Mouse (Mus musculus) ES-CJ7 (cell line): Measurements from ENCODE around the gene Ggps1.
"Not testable (repeated sequence)": the region's sequence is repeated elsewhere in the genome, so short reads cannot be mapped to it uniquely, and the experiment has no call there.

ENCODE experiments used
- DNase-seq: peaks from one replicate; pipeline ENCODE4 v3.0.0; 2011; ENCODE audit warnings: low read depth, low spot score

The Ggps1 gene

DNA sequence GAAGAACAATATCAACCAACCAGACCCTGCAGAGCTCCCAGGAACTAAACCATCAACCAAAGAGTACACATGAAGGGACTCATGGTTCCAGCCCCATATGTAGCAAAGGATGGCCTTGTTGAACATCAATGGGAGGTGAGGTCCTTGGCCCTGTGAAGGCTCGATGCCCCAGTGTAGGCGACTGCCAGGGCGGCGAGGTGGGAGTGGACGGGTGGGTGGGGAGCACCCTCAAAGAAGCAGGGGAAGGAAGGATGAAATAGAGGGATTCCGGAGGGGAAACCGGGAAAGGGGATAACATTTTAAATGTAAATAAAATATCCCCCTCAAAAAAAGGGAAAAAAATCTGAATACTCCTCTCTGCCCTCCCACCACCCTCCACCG, 24.4 kb downstream of the Ggps1 start:
- DNase-seq = no peak

- no peak for DNase-seq
Observed at GRCm38 (mm10) chr13:14035875-14036630, 27.2 kb downstream of the Ggps1 start.

- DNase-seq = not testable (repeated sequence)
Observed at GRCm38 (mm10) chr13:14035352-14035751, 27.9 kb downstream of the Ggps1 start.

GRCm38 (mm10) chr13:14034073-14034348, 29.3 kb downstream of the Ggps1 start:
- peak; percentile 33 for DNase-seq

DNA sequence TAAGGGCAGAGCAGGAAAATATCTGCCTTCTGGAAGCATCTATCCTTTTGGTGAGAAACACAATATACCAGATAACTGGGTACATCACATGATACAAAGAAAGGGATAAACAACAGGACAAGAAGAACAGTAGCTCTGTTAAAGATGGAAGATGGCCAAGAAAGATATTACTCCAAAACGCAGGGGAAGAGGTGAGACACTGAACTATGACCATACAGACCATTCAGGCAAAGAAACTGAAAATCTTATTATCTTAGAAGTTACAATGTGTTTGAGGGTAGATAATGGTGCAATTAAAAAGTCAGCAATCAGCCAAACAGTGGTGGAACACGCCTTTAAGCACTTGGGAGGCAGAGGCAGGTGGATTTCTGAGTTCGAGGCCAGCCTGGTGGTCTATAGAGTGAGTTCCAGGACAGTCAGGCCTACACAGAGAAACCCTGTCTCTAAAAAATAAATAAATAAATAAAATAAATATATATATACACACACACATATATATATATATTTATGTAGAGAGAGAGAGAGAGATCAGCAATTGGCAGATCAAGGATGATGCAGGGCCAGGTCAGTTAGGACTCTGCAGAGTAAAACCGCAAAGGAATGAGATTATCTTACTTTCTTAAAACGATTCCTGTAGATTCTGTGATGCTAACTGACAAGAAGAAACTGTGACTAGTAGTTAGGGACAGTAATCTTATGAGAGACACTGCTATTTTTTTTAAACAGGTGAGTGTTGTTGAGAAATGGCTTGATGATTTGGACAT, 29.8 kb downstream of the Ggps1 start:
- no peak for DNase-seq

GRCm38 (mm10) chr13:14026154-14026820, 37.0 kb downstream of the Ggps1 start:
- no peak for DNase-seq

- DNase-seq = no peak
Observed at GRCm38 (mm10) chr13:14025554-14025953, 37.7 kb downstream of the Ggps1 start.

GRCm38 (mm10) chr13:14021417-14021816, 41.9 kb downstream of the Ggps1 start:
- not testable (repeated sequence) for DNase-seq

GRCm38 (mm10) chr13:14018852-14019251, 44.4 kb downstream of the Ggps1 start:
- no peak for DNase-seq

DNA sequence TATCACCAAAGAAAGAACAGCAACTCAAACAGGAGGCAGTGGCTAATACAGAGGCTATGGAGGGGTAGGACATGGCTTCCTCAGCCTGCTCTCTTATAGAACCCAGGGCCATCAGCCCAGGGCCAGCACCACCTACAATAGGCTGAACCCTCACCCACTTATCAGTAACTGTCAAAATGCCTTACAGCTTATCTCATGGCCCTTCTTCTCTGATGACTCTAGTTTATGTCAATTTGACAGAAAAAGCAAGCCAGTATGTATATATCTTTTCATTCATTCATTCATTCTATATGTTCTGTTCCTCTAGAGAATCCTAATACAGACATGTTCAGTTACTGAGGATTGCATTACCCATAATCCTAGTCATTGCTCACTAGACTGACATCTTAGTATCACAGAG, 45.0 kb downstream of the Ggps1 start:
- no peak for DNase-seq

- DNase-seq = no peak
Observed at GRCm38 (mm10) chr13:14015609-14016008, 47.7 kb downstream of the Ggps1 start.

DNA sequence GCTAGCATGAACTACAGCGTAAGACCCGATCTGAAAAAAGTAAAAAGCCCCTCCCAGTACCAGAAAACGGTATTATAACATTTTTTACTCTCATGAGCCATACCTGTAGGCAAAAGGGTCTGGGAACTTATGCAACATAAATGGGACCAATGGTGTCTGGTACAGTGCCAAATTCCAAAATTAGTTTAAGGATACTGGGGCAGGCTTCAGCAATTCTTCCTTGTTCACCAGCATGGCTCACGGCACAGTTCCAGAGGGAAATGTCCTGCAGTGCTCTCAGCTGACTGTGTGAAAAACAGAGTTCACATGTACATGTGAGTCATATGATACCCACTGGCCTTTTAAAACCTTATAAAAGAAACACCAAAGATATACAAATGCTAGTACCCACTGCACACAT, 48.7 kb downstream of the Ggps1 start:
- no peak for DNase-seq

DNA sequence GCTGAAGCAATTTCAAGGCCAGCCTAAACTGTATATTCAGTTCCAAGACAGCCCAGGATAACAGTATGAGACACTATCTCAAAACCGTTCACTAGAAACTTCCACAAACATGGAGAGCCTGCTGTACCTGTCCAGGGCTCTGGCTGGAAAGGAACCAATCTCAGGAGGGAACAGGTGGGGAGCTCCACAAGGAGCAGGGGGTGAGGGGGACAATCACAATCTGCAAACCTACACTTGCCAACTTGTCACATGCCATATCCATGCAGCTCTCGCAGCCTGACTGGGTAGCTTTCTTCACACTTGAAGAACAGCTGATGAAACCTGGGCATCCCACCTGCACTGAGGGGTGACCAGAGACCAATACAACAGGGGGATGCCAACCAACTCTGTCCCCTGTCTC, 49.3 kb downstream of the Ggps1 start:
- DNase-seq = no peak

DNA sequence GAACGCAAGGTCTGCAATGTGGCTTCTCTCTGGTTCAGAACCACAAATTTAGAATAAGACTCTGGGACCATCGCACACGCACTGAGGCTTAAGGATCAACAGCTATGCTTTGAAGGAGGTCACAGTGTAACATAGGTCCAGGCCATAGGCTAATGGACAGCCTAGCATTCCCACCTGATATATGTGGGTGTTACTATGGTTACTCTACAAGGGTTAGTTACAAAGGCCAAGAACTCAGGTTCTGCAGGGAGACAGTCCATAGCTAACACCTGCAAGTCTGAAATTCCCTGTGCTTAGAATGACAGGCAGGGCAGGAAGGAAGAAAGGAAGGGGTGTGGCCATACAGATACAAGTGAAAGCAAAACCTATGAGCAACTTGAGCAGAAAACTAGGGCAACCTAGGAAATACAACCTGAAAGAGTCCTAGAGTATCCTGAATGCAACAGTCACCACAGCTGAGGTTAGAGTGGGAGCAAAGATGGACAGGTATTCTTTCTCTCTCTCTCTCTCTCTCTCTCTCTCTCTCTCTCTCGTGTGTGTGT, 51.8 kb downstream of the Ggps1 start:
- no peak for DNase-seq

GRCm38 (mm10) chr13:14006056-14006455, 57.2 kb downstream of the Ggps1 start:
- DNase-seq = no peak

GRCm38 (mm10) chr13:14004999-14005398, 58.3 kb downstream of the Ggps1 start:
- no peak for DNase-seq

GRCm38 (mm10) chr13:14004086-14004485, 59.2 kb downstream of the Ggps1 start:
- no peak for DNase-seq

- DNase-seq = no peak
Observed at GRCm38 (mm10) chr13:14002706-14003105, 60.6 kb downstream of the Ggps1 start.
